Mouse (Mus musculus): ENCODE data around the gene Ccpg1os. TPM values are rescaled to one million over a fixed set of nuclear protein-coding genes. Genes with fewer than 3 reads are reported as not detected.

The Ccpg1os gene
- total and polyA plus RNA-seq, 3 experiments = 2.3 to 4.6 TPM; not detected in 1

DNA sequence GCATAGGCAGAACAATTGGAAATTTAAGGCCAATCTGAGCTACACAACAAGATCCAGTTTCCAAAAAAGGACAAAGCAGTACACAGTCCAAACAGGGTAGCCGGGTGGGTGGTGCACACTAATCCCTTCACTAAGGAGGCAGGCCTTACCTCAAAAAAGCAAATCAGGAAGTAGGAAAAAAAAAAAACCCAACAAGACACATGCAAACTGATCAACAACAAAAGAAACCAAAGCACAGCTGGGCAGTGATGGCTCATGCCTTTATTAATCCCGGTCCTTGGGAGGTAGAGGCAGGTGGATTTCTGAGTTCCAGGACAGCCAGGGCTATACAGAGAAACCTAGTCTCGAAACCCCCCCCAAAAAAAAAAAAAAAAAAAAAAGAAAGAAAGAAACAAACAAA, 2.5 kb upstream of the Ccpg1os start:
- Histone ChIP-seq H3K27me3 (ENCODE audit: control insufficient read depth in 1 of 2, insufficient read depth in 2 of 2, low read length in 2 of 2) (no peaks in the 10 kb centered on the region), H3K36me3 (ENCODE audit: control insufficient read depth in 1 of 2, insufficient read depth in 2 of 2, low read length in 2 of 2) (peaks cover 0 to 11% of the 10 kb centered on the region in 2 experiments; a peak in 2 of 4 replicates), H3K27ac (ENCODE audit: control insufficient read depth, low read depth, low read length) (no peak overlapping the region), H3K4me1 (ENCODE audit: control insufficient read depth in 1 of 2, insufficient read depth in 2 of 2, low read length in 2 of 2) (peaks cover 2 to 7% of the 10 kb centered on the region in 2 experiments), H3K4me3 (ENCODE audit: control insufficient read depth in 1 of 2, insufficient read depth in 1 of 2, low read depth in 2 of 2, low read length in 2 of 2) (no peak overlapping the region), H3K79me2 (ENCODE audit: control insufficient read depth, insufficient read depth, low read length, poor library complexity) (no peaks in the 10 kb centered on the region), H3K9me3 (replicated peaks; ENCODE audit: insufficient read depth, low read length) (no peaks in the 10 kb centered on the region), H3K9ac (ENCODE audit: control insufficient read depth, low read depth, low read length, poor library complexity, severe bottlenecking) (no peak overlapping the region)
- TF ChIP-seq KAT2A (conservative IDR thresholded peaks at IDR 0.05; ENCODE audit: low read depth, low read length) (no peak), ZNF384 (IDR thresholded peaks at IDR 0.05; ENCODE audit: low read depth, low read length) (peak; percentile 85)
- no peak for DNase-seq (ENCODE audit: low read depth, low spot score)

DNA sequence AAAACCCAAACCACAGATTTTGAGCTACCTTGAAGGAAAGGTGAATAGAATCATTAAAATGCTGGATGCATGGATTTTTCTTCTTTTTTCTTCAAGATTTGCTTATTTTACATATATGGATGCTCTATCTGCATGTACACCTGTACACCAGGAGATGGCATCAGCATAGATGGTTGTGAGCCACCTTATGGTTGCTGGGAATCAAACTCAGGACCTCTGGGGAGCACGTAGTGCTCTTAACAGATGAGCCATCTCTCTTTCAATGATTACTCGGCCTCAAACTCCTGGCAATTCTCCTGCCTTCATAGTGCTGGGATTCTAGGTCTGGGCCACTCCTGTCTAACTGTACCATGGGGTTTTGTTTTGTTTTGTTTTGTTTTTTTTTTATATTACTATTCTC, 2.1 kb downstream of the Ccpg1os start:
- H3K27ac ChIP-seq (ENCODE audit: control insufficient read depth, low read depth, low read length) = no peak overlapping the region
- no peaks in the 10 kb centered on the region for H3K79me2 ChIP-seq (ENCODE audit: control insufficient read depth, insufficient read depth, low read length, poor library complexity)
- H3K36me3 ChIP-seq (ENCODE audit: control insufficient read depth in 1 of 2, insufficient read depth in 2 of 2, low read length in 2 of 2) = peaks cover 0 to 11% of the 10 kb centered on the region in 2 experiments; a peak in 2 of 4 replicates
- TF ChIP-seq ETS1 (IDR thresholded peaks at IDR 0.05; ENCODE audit: low read depth, low read length) (no peak), NELFE (IDR thresholded peaks at IDR 0.05; ENCODE audit: low read depth, low read length) (no peak), SMC3 (IDR thresholded peaks at IDR 0.05; ENCODE audit: low read depth, low read length) (peak; percentile 45), CHD1 (IDR thresholded peaks at IDR 0.05; ENCODE audit: low read depth, low read length) (no peak), CTCF (IDR thresholded peaks at IDR 0.05 in 2 of 3, conservative IDR thresholded peaks at IDR 0.05 in 1 of 3; ENCODE audit: control insufficient read depth in 1 of 3, insufficient read depth in 1 of 3, low read depth in 2 of 3, low read length in 3 of 3, poor library complexity in 1 of 3, severe bottlenecking in 1 of 3) (peak in 1 of 3 experiments; percentile 28; a peak in 2 of 6 replicates)
- no peak overlapping the region for H3K4me3 ChIP-seq (ENCODE audit: control insufficient read depth in 1 of 2, insufficient read depth in 1 of 2, low read depth in 2 of 2, low read length in 2 of 2)
- no peaks in the 10 kb centered on the region for H3K9me3 ChIP-seq (replicated peaks; ENCODE audit: insufficient read depth, low read length)
- H3K4me1 ChIP-seq (ENCODE audit: control insufficient read depth in 1 of 2, insufficient read depth in 2 of 2, low read length in 2 of 2) = peaks cover 0 to 7% of the 10 kb centered on the region in 2 experiments; a peak in 2 of 4 replicates
- no peak for DNase-seq (ENCODE audit: low read depth, low spot score)
- H3K9ac ChIP-seq (ENCODE audit: control insufficient read depth, low read depth, low read length, poor library complexity, severe bottlenecking) = no peak overlapping the region
- H3K27me3 ChIP-seq (ENCODE audit: control insufficient read depth in 1 of 2, insufficient read depth in 2 of 2, low read length in 2 of 2) = no peaks in the 10 kb centered on the region

DNA sequence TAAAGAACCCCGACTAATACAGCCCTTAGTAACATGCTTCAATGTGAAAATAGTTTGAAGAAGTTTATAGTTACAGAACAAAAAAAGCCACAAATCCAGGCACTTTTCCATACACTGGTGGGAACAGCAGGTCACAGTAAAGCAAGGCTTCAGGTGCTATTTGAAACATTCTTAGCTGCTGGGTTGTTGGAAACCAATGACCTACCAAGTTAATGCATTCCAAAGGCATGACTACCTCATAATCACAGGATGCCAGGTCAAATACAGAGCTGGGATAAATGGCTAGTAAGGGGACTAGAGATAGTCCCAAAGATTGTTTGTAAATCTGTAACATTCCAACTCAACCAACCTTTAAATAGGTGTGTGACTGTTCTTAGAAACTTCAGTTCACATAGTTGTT, 9.9 kb downstream of the Ccpg1os start:
- H3K36me3 ChIP-seq (ENCODE audit: control insufficient read depth in 1 of 2, insufficient read depth in 2 of 2, low read length in 2 of 2) = no peaks in the 10 kb centered on the region
- no peak overlapping the region for H3K4me3 ChIP-seq (ENCODE audit: control insufficient read depth in 1 of 2, insufficient read depth in 1 of 2, low read depth in 2 of 2, low read length in 2 of 2)
- H3K9ac ChIP-seq (ENCODE audit: control insufficient read depth, low read depth, low read length, poor library complexity, severe bottlenecking) = no peak overlapping the region
- no peaks in the 10 kb centered on the region for H3K9me3 ChIP-seq (replicated peaks; ENCODE audit: insufficient read depth, low read length)
- H3K79me2 ChIP-seq (ENCODE audit: control insufficient read depth, insufficient read depth, low read length, poor library complexity) = no peaks in the 10 kb centered on the region
- H3K4me1 ChIP-seq (ENCODE audit: control insufficient read depth in 1 of 2, insufficient read depth in 2 of 2, low read length in 2 of 2) = no peaks in the 10 kb centered on the region
- no peak for DNase-seq (ENCODE audit: low read depth, low spot score)
- no peaks in the 10 kb centered on the region for H3K27me3 ChIP-seq (ENCODE audit: control insufficient read depth in 1 of 2, insufficient read depth in 2 of 2, low read length in 2 of 2)
- no peak overlapping the region for H3K27ac ChIP-seq (ENCODE audit: control insufficient read depth, low read depth, low read length)
- no peak for TF ChIP-seq ZMIZ1 (IDR thresholded peaks at IDR 0.05; ENCODE audit: low read depth, low read length)
- TF ChIP-seq MAX (IDR thresholded peaks at IDR 0.05; ENCODE audit: low read length) = no peak
- no peak for TF ChIP-seq HCFC1 (IDR thresholded peaks at IDR 0.05; ENCODE audit: low read depth, low read length)
- TF ChIP-seq CHD1 (IDR thresholded peaks at IDR 0.05; ENCODE audit: low read depth, low read length) = no peak
- TF ChIP-seq ZC3H11A (IDR thresholded peaks at IDR 0.05; ENCODE audit: low read depth, low read length) = no peak
- no peak for TF ChIP-seq ZKSCAN1 (IDR thresholded peaks at IDR 0.05; ENCODE audit: low read depth, low read length)
- no peak for TF ChIP-seq USF1 (IDR thresholded peaks at IDR 0.05; ENCODE audit: low read depth, low read length)
- TF ChIP-seq MAFK (IDR thresholded peaks at IDR 0.05; ENCODE audit: borderline replicate concordance, low read depth, low read length) = no peak
- no peak for TF ChIP-seq CTCF (IDR thresholded peaks at IDR 0.05 in 2 of 3, conservative IDR thresholded peaks at IDR 0.05 in 1 of 3; ENCODE audit: control insufficient read depth in 1 of 3, insufficient read depth in 1 of 3, low read depth in 2 of 3, low read length in 3 of 3, poor library complexity in 1 of 3, severe bottlenecking in 1 of 3)
- TF ChIP-seq GABPA (IDR thresholded peaks at IDR 0.05; ENCODE audit: low read depth, low read length) = no peak
- TF ChIP-seq JUND (IDR thresholded peaks at IDR 0.05; ENCODE audit: low read depth, low read length) = no peak

Data from MEL (cell line).